Mouse (Mus musculus) embryonic facial prominence, embryonic 13.5 days (tissue): ENCODE measurements at regions not wholly inside any gene's neighbourhood (a gene's known extent, or its start where the extent isn't known, plus 50 kb on each side); places are given as distances from the start of the nearest gene placed in this dataset.

ENCODE experiments used
- ATAC-seq: fragments of 200-750 bp; cut with Nextera tagmentation; 2 replicates; pipeline ENCODE4 v1.8.0; 2017; ENCODE audit warnings: low read depth; ENCODE audit not compliant: insufficient number of reproducible peaks, insufficient read depth, low FRiP score, low TSS enrichment
- H3K27ac ChIP-seq: fragments of 300-500 bp; sonication (generic); 2 replicates; pipeline ENCODE4 v1.5.1; 2015; ENCODE audit warnings: moderate library complexity, mild to moderate bottlenecking, inconsistent platforms
- H3K27me3 ChIP-seq: fragments of 300-500 bp; sonication (generic); 2 replicates; pipeline ENCODE4 v1.6.1; 2015; ENCODE audit warnings: mild to moderate bottlenecking, inconsistent platforms
- H3K36me3 ChIP-seq: fragments of 300-500 bp; sonication (generic); 2 replicates; pipeline ENCODE4 v1.6.1; 2015; ENCODE audit warnings: mild to moderate bottlenecking, inconsistent platforms
- H3K4me1 ChIP-seq: fragments of 300-500 bp; sonication (generic); 2 replicates; pipeline ENCODE4 v1.6.1; 2015; ENCODE audit warnings: inconsistent platforms
- H3K4me2 ChIP-seq: fragments of 300-500 bp; sonication (generic); 2 replicates; pipeline ENCODE4 v1.6.1; 2015; ENCODE audit warnings: moderate library complexity, mild to moderate bottlenecking, inconsistent platforms
- H3K4me3 ChIP-seq: fragments of 300-500 bp; sonication (generic); 2 replicates; pipeline ENCODE4 v1.5.1; 2015; ENCODE audit warnings: mild to moderate bottlenecking, inconsistent platforms
- H3K9ac ChIP-seq: fragments of 300-500 bp; sonication (generic); 2 replicates; pipeline ENCODE4 v1.6.1; 2015; ENCODE audit warnings: mild to moderate bottlenecking, inconsistent platforms
- H3K9me3 ChIP-seq: fragments of 300-500 bp; sonication (generic); 2 replicates; pipeline ENCODE4 v1.6.1; 2016; ENCODE audit warnings: inconsistent platforms
- WGBS: fragments of 180-500 bp; shearing (Covaris S2); methylation state at CpG from one replicate; pipeline ENCODE4 v1.1.7; 2015; ENCODE audit warnings: mixed read lengths; 5-methylcytosine and 5-hydroxymethylcytosine counted together

GRCm38 (mm10) chr10:109607121-109607520, 596.3 kb upstream of the Syt1 start:
- Histone ChIP-seq H3K4me1 (no peaks in the 10 kb centered on the region), H3K36me3 (no peaks in the 10 kb centered on the region), H3K27ac (no peak overlapping the region), H3K9me3 (no peaks in the 10 kb centered on the region), H3K4me3 (no peak overlapping the region), H3K27me3 (no peaks in the 10 kb centered on the region), H3K4me2 (no peak overlapping the region), H3K9ac (no peak overlapping the region)
- ATAC-seq: no peak
- WGBS: 56% methylated on average over 5 of the region's 5 CpGs

GRCm38 (mm10) chr10:109603241-109603640, 592.5 kb upstream of the Syt1 start:
- no peak for ATAC-seq
- Histone ChIP-seq H3K36me3 (no peaks in the 10 kb centered on the region), H3K4me2 (no peak overlapping the region), H3K4me3 (no peak overlapping the region), H3K9ac (no peak overlapping the region), H3K27me3 (no peaks in the 10 kb centered on the region), H3K4me1 (no peaks in the 10 kb centered on the region), H3K27ac (no peak overlapping the region), H3K9me3 (no peaks in the 10 kb centered on the region)
- WGBS: 79% methylated on average over 3 of the region's 3 CpGs

- Histone ChIP-seq H3K27me3 (no peaks in the 10 kb centered on the region), H3K36me3 (no peaks in the 10 kb centered on the region), H3K4me2 (no peak overlapping the region), H3K9ac (no peak overlapping the region), H3K9me3 (no peaks in the 10 kb centered on the region), H3K4me3 (no peak overlapping the region), H3K27ac (no peak overlapping the region), H3K4me1 (no peaks in the 10 kb centered on the region)
- 76% methylated on average over 3 of the region's 3 CpGs for WGBS
- no peak for ATAC-seq
Measured at GRCm38 (mm10) chr10:109598604-109599003, 587.8 kb upstream of the Syt1 start.

- no peaks in the 10 kb centered on the region for H3K27me3 ChIP-seq
- no peak overlapping the region for H3K27ac ChIP-seq
- H3K9me3 ChIP-seq: no peaks in the 10 kb centered on the region
- no peak overlapping the region for H3K4me3 ChIP-seq
- no peak overlapping the region for H3K9ac ChIP-seq
- H3K4me1 ChIP-seq: no peaks in the 10 kb centered on the region
- no peak overlapping the region for H3K4me2 ChIP-seq
- H3K36me3 ChIP-seq: no peaks in the 10 kb centered on the region
- no peak for ATAC-seq
- 86% methylated on average over 4 of the region's 4 CpGs for WGBS
Measured at GRCm38 (mm10) chr10:109573200-109573599, 562.4 kb upstream of the Syt1 start.

- H3K4me1 ChIP-seq: no peaks in the 10 kb centered on the region
- no peaks in the 10 kb centered on the region for H3K27me3 ChIP-seq
- H3K9me3 ChIP-seq: no peaks in the 10 kb centered on the region
- no peak overlapping the region for H3K9ac ChIP-seq
- no peak for ATAC-seq
- H3K27ac ChIP-seq: no peak overlapping the region
- H3K4me3 ChIP-seq: no peak overlapping the region
- 91% methylated on average over 2 of the region's 2 CpGs for WGBS
- no peaks in the 10 kb centered on the region for H3K36me3 ChIP-seq
- no peak overlapping the region for H3K4me2 ChIP-seq
Measured at GRCm38 (mm10) chr10:109569798-109570197, 559.0 kb upstream of the Syt1 start.

- WGBS: 53% methylated on average over 2 of the region's 2 CpGs
- ATAC-seq: no peak
Measured at GRCm38 (mm10) chr10:109566675-109567074, 555.9 kb upstream of the Syt1 start.

GRCm38 (mm10) chr10:109561638-109562037, 550.9 kb upstream of the Syt1 start:
- H3K9me3 ChIP-seq: no peaks in the 10 kb centered on the region
- H3K27me3 ChIP-seq: no peaks in the 10 kb centered on the region
- ATAC-seq: no peak
- H3K9ac ChIP-seq: no peak overlapping the region
- 82% methylated on average over 2 of the region's 2 CpGs for WGBS
- no peak overlapping the region for H3K4me3 ChIP-seq
- no peak overlapping the region for H3K4me2 ChIP-seq
- H3K36me3 ChIP-seq: no peaks in the 10 kb centered on the region
- H3K27ac ChIP-seq: no peak overlapping the region
- H3K4me1 ChIP-seq: no peaks in the 10 kb centered on the region

More at GRCm38 (mm10) chr10:109566675-109567074, 555.9 kb upstream of the Syt1 start:
- no peaks in the 10 kb centered on the region for H3K4me1 ChIP-seq
- H3K27ac ChIP-seq: no peak overlapping the region
- no peak overlapping the region for H3K9ac ChIP-seq
- no peak overlapping the region for H3K4me3 ChIP-seq
- no peaks in the 10 kb centered on the region for H3K9me3 ChIP-seq
- H3K4me2 ChIP-seq: no peak overlapping the region
- H3K27me3 ChIP-seq: no peaks in the 10 kb centered on the region
- no peaks in the 10 kb centered on the region for H3K36me3 ChIP-seq

GRCm38 (mm10) chr10:109561094-109561493, 550.3 kb upstream of the Syt1 start:
- Histone ChIP-seq H3K9me3 (no peaks in the 10 kb centered on the region), H3K4me1 (no peaks in the 10 kb centered on the region), H3K4me2 (no peak overlapping the region), H3K36me3 (no peaks in the 10 kb centered on the region), H3K27me3 (no peaks in the 10 kb centered on the region), H3K4me3 (no peak overlapping the region), H3K9ac (no peak overlapping the region), H3K27ac (no peak overlapping the region)
- ATAC-seq: no peak
- 11% methylated on average over 1 of the region's 1 CpGs for WGBS

GRCm38 (mm10) chr10:109543301-109543700, 532.5 kb upstream of the Syt1 start:
- no peak overlapping the region for H3K4me2 ChIP-seq
- H3K4me3 ChIP-seq: no peak overlapping the region
- no peaks in the 10 kb centered on the region for H3K27me3 ChIP-seq
- no peaks in the 10 kb centered on the region for H3K4me1 ChIP-seq
- WGBS: 59% methylated on average over 1 of the region's 1 CpGs
- H3K9ac ChIP-seq: no peak overlapping the region
- no peaks in the 10 kb centered on the region for H3K36me3 ChIP-seq
- no peak overlapping the region for H3K27ac ChIP-seq
- no peak; the same call in 1 of the 2 replicates for ATAC-seq
- H3K9me3 ChIP-seq: no peaks in the 10 kb centered on the region

GRCm38 (mm10) chr10:109540229-109540628, 529.4 kb upstream of the Syt1 start:
- H3K9me3 ChIP-seq: no peaks in the 10 kb centered on the region
- WGBS: 84% methylated on average over 2 of the region's 2 CpGs
- no peak for ATAC-seq
- no peaks in the 10 kb centered on the region for H3K36me3 ChIP-seq
- no peaks in the 10 kb centered on the region for H3K27me3 ChIP-seq
- no peak overlapping the region for H3K4me2 ChIP-seq
- H3K27ac ChIP-seq: no peak overlapping the region
- no peak overlapping the region for H3K4me3 ChIP-seq
- no peaks in the 10 kb centered on the region for H3K4me1 ChIP-seq
- H3K9ac ChIP-seq: no peak overlapping the region

GRCm38 (mm10) chr10:109528096-109528495, 517.3 kb upstream of the Syt1 start:
- H3K4me2 ChIP-seq: no peak overlapping the region
- H3K36me3 ChIP-seq: no peaks in the 10 kb centered on the region
- ATAC-seq: no peak
- no peaks in the 10 kb centered on the region for H3K27me3 ChIP-seq
- H3K4me3 ChIP-seq: no peak overlapping the region
- no peaks in the 10 kb centered on the region for H3K4me1 ChIP-seq
- WGBS: 85% methylated on average over 2 of the region's 2 CpGs
- no peaks in the 10 kb centered on the region for H3K9me3 ChIP-seq
- H3K9ac ChIP-seq: no peak overlapping the region
- H3K27ac ChIP-seq: no peak overlapping the region

- no peaks in the 10 kb centered on the region for H3K9me3 ChIP-seq
- H3K27ac ChIP-seq: no peak overlapping the region
- no peak overlapping the region for H3K4me2 ChIP-seq
- no peaks in the 10 kb centered on the region for H3K4me1 ChIP-seq
- H3K4me3 ChIP-seq: no peak overlapping the region
- no peaks in the 10 kb centered on the region for H3K36me3 ChIP-seq
- ATAC-seq: no peak
- H3K9ac ChIP-seq: no peak overlapping the region
- 19% methylated on average over 2 of the region's 2 CpGs for WGBS
- H3K27me3 ChIP-seq: no peaks in the 10 kb centered on the region
Measured at GRCm38 (mm10) chr10:109521681-109522080, 510.9 kb upstream of the Syt1 start.

GRCm38 (mm10) chr10:109517664-109518063, 506.9 kb upstream of the Syt1 start:
- Histone ChIP-seq H3K36me3 (no peaks in the 10 kb centered on the region), H3K9me3 (no peaks in the 10 kb centered on the region), H3K27ac (no peak overlapping the region), H3K4me2 (no peak overlapping the region), H3K9ac (no peak overlapping the region), H3K4me1 (no peaks in the 10 kb centered on the region), H3K27me3 (no peaks in the 10 kb centered on the region), H3K4me3 (no peak overlapping the region)
- 95% methylated on average over 1 of the region's 1 CpGs for WGBS
- ATAC-seq: no peak
